Mouse (Mus musculus): ENCODE measurements around the gene Rheb. TPM values are rescaled to one million over a fixed set of nuclear protein-coding genes. Genes with fewer than 3 reads are reported as not detected.

The Rheb gene
- total RNA-seq, 2 experiments from 2014 or later: 119 to 120 TPM

Other genes with a start within 250 kb of the Rheb start
- gene Smarcd3, start 218.2 kb downstream of the Rheb start, total RNA-seq (2021): 100 to 1,000 TPM in 1 of 2 experiments, 10 to 100 TPM in 1; 95.3 to 108 TPM
- 10 to 100 TPM; 73.5 to 77.9 TPM for gene Nub1, start 157.1 kb downstream of the Rheb start, total RNA-seq (2021)
- gene Wdr86, start 111.9 kb downstream of the Rheb start, total RNA-seq (2021): under 1 TPM; 0.42 to 0.93 TPM
- not detected for gene Crygn, start 84.6 kb downstream of the Rheb start, total RNA-seq (2021)